Mouse (Mus musculus) lung, adult 10 weeks (tissue): ENCODE results near the gene Zfp229. TPM values are rescaled to one million over a fixed set of nuclear protein-coding genes. Genes with fewer than 3 reads are reported as not detected.

ENCODE experiments used
- polyA plus RNA-seq: library from polyadenylated mRNA; stranded (reverse); fragments of 350-450 nt; fragmentation: Illumina TruSeq; extraction: RNeasy Lipid Tissue Mini Kit (QIAGEN cat#74804); gene quantifications from one replicate; pipeline ENCODE4 v1.2.3, GENCODE M21; 2014; ENCODE audit warnings: low read depth, low replicate concordance; ENCODE audit not compliant: insufficient read depth

The Zfp229 gene
- 2.6 TPM for polyA plus RNA-seq

GRCm38 (mm10) chr17:21730495-21730894 is at the start of gene Zfp229:
TSS of gene Zfp229 (plus strand) at chr17:21730795.

GRCm38 (mm10) chr17:21691560-21691959 is 39.0 kb upstream of the Zfp229 start, which contains the start of gene Gm10226:
TSS of gene Gm10226 (plus strand) at chr17:21691860.

GRCm38 (mm10) chr17:21707343-21707996 is 23.1 kb upstream of the Zfp229 start, which contains the start of gene Zfp760:
TSS of gene Zfp760 (plus strand) at chr17:21707741.

Other genes with a start within 250 kb of the Zfp229 start
- 6.0 TPM for gene Zfp53, start 241.8 kb upstream of the Zfp229 start, polyA plus RNA-seq
- 3.4 TPM for gene Zfp52, start 195.3 kb upstream of the Zfp229 start, polyA plus RNA-seq
- 5.3 TPM for gene Zfp948, start 163.8 kb upstream of the Zfp229 start, polyA plus RNA-seq
- gene Zfp983, start 80.2 kb upstream of the Zfp229 start, polyA plus RNA-seq, result 1.9 TPM
- 5.8 TPM for gene Gm10226, start 38.9 kb upstream of the Zfp229 start, polyA plus RNA-seq
- 4.2 TPM for gene Zfp760, start 23.1 kb upstream of the Zfp229 start, polyA plus RNA-seq
- gene Zfp820, start 115.0 kb downstream of the Zfp229 start, polyA plus RNA-seq, result 1.7 TPM
- 2.5 TPM for gene Zfp995, start 179.1 kb downstream of the Zfp229 start, polyA plus RNA-seq
- gene Zfp942, start 231.7 kb downstream of the Zfp229 start, polyA plus RNA-seq, result 5.5 TPM
- gene Zfp943, start 231.8 kb downstream of the Zfp229 start, polyA plus RNA-seq, result 10.0 TPM